Mouse (Mus musculus) hematopoietic stem cell, adult 5-6 weeks (primary cell): ENCODE measurements around the gene Rims1. TPM values are rescaled to one million over a fixed set of nuclear protein-coding genes. Genes with fewer than 3 reads are reported as not detected.

Experiments
- ATAC-seq, 2 experiments: fragments of 125-278 bp in 1 of 2; replicated peaks in 1 of 2; 2 replicates each; pipeline ENCODE4 v1.8.0; 2016 to 2017; ENCODE audit warnings: inconsistent platforms in 2 of 2, mild to moderate bottlenecking in 2 of 2, moderate number of reproducible peaks in 2 of 2, low read depth in 1 of 2, moderate TSS enrichment in 1 of 2; ENCODE audit not compliant: low FRiP score in 2 of 2, poor library complexity in 2 of 2, severe bottlenecking in 2 of 2, insufficient read depth in 1 of 2, low TSS enrichment in 1 of 2
- total RNA-seq: library from RNA; stranded (forward); fragments of 172-1452, 232-1000 nt; gene quantifications from 2 replicates; pipeline ENCODE4 v1.2.3, GENCODE M21; 2017

Gene Rims1
- total RNA-seq, 1 experiment from 2014 or later = not detected

DNA sequence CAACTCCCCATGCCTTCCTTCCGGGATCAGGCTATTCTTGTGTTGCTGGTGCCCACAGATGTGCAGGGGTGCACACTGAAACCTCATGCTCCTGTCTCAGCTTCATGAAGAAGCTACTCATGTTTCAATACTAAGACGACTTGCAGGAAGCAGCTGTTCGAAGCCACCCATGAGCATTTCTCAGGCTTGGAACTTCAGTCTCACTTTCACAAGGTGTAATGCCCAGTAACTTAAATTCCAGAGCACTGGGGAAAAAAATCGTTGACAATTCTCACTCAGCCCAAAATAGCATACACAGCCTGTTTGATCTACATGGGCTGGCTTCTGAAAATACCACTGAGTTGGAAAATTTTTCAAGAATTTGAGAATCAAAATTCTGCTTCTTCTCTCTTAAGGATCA, 77.6 kb downstream of the Rims1 start:
- ATAC-seq = no peak

DNA sequence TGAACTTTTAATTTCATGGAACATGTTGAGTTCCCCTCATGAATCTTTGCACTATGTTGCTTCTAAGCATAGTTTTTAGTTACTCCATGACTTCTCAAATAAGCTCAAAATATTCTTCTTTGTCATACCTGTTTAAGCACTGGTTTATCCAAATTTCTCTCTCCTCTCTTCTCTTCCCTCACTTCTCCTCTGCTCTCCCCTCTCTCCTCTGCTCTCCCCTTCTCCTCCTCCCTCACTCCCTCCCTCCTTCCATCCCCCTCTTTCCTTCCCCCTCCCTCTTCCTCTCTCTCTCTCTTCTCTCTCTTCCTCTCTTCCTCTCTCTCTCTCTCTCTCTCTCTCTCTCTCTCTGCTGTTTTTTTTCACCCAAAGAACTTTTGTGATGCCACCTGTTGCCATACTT, 84.1 kb downstream of the Rims1 start:
- no peak for ATAC-seq

DNA sequence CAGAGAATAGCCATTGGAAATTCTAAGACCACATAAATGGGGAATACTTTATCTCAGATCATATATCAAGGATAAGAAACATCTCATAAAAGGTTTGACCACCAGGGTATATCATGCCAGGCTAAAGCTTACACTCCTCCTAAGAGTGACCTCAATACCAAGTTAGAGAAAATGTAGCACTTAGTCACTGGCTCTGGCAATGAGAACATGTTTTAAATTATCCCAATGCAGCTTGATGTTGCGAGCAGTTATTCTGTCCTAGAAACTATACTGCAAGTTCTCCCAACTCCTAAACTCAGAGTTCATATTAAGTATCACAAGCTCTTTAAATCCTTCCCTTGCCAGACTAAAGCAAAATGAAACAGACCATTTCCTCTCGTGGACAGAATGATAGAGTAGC, 85.1 kb downstream of the Rims1 start:
- no peak for ATAC-seq

DNA sequence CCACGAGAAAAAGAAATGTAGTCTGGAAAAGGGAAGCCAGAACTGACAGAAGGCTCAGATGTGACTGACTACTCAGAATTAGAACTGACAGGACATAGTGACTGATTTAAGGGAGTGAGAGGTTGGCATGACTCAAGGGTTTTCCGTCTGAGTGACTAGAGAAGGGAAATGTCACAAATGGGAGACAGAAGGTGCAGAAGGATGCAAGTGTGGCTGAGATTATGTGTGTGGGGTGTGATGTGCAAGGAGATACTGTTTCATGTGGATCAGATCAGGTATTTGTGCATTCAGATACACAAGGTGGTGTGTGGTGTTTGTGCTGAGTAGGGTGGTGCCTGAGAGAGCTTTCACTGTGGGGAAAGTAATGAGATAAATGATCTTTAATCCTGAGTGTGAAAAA, 96.3 kb downstream of the Rims1 start:
- no peak for ATAC-seq

DNA sequence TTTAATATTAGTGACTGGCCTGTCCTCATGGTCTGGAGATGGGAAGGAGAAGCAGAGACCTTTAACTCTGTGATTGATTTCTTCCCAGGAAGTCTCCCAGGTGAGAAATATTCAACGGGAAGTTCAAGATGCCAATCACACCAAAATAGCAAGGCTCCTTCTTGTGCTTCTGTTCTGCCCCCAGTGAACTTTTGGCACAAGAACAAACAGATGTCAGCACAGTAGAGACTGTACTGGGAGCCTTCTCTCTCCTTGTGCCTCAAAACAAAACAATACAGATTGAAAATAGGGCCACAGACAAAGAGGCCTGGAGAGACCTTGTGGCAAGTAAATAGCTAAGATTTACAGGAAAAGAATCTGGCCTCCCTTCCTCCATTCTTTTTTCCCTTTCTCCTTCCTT, 110.7 kb downstream of the Rims1 start:
- ATAC-seq = no peak

DNA sequence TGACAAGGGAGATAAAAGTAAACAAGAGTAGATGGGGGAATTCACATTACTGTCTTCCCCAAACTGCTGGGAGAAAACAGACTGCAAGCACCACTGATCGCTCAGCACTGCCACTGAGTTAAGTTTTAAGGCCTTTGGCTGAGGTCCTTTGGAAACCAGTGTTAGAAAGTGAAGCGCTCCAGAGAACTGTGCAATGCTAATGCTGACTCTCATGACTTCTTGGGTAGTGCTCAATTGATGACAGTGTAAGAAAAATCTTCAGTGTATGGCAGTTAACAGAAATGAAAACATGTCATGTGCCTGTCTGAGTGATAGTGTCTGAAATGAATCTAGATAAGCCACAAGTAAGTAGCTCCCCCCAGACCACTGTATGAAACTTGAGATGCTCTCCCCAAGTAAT, 111.3 kb downstream of the Rims1 start:
- ATAC-seq = no peak

DNA sequence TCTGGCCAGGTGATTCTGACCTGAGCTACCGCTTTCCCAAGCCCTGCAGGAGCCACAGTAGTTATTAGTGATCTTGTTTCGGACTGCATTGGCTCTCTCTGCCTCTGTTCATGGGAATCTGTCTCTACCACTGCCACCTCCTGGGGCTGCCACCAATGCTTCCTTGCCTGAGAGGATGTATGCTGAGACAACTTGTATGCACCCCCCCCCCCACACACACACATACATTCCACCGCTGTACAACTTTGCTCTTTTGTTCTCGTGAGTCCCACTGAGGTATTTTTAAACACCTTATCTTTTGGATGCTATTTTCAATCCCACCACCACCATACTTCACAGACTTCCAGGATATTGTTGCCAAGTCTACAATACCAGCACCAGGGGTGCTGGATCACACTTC, 122.3 kb downstream of the Rims1 start:
- no peak for ATAC-seq

DNA sequence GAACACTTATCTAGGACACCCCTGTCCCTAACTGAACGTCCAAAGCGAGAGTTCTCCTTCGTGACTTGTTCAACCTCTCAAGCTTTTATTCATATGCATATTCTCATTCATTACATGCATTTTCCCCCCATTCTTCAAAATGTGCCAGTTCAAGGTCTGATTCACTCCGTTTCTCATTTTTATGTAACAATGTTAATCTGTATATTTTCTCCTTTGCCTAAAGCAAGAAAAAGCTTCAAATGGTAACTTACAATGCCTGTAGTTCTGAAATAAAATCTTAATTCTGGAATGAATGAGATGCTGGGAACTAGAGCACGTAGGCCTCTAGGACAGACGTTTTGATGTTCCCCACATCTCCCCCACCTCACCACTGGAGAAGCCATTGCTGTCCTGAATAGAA, 141.6 kb downstream of the Rims1 start:
- ATAC-seq = no peak

DNA sequence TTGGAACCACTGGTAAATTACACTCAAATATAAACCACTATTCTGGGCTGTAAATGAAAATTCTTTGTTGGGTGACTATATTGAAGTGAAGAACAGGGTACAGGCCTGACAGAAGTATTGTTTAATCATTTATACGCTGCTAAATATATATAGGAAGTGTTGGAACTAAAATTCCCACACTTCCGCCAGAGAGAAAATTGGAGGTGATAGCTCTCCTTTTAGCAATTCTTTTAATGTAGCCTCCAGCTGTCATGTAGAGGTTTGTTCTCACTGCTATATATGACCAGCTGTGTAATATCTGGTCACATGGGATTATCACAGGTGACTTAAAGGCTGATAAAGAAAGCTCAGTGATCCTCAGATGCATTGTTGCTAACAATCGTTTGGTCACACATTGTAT, 144.0 kb downstream of the Rims1 start:
- no peak for ATAC-seq

DNA sequence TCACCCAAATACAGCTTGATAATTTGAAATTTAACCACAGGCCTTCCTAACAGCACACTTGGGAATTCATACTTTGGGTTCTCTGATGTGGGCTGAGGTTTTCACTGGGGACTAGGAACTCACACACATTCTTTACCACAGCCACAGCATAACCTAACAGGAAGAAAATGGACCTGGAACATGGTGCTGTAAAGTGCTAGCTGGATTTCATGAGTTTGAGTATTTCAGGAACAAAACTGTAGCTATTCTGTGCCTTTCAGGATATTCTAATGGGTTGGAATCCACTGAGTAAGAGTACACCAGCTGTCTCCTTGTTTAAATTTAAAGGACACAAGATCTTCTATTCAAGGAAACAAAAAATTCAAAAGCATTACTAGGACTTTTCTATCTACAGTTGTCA, 149.8 kb downstream of the Rims1 start:
- no peak for ATAC-seq

DNA sequence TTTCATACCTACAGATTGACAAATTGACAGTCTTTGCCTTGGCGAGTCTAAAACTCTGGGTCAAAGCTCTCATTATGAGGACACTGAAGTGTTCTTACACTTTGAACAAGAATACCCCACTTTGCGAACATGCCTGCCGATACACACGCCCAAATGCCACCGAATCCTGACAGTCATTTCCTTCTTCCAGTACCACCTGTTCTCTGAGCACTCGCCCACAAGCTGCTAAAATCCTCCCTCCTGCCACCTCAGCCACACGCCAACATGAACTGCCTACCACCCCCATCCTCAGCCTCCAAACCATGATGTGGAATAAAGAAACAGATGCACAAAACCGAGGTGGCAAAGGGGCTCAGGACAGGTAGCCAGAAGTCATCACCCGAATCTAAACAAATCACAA, 150.9 kb downstream of the Rims1 start:
- ATAC-seq = no peak

DNA sequence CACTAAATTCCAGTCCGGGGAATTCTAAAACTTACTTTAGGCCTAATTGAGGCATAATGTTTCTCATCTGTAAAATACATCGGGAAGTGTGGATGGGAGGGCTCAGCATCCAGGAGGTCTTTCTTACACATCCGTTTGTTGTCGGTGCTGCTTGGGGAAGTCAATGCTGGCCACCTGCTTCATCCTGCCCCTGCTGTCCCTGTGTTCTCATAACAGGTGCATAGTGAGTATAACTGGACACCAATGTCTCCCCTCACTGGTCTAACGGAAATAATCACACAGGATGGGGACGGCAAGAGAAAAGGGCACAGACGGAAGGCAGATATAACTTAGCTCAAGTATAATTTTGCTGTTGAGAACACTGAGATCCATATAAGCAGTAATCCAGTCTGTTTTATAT, 155.2 kb downstream of the Rims1 start:
- no peak for ATAC-seq

DNA sequence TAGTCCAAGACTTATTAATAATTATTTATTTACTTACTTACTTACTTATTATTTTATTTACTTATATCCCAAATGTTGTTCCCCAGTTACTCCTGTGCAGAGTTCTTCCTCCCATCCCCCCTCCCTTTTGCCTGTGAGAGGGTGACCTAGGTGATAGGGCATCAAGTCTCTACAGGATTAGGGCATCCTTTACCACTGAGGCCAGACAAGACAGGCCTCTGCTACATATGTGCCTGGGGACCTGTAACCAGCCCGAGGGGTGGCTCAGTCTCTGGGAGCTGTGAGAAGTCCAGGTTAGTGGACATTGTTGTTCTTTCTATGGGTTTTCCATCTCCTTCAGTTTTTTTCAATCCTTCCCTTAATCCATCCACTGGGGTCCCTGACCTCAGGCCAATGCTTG, 156.4 kb downstream of the Rims1 start:
- ATAC-seq = no peak

DNA sequence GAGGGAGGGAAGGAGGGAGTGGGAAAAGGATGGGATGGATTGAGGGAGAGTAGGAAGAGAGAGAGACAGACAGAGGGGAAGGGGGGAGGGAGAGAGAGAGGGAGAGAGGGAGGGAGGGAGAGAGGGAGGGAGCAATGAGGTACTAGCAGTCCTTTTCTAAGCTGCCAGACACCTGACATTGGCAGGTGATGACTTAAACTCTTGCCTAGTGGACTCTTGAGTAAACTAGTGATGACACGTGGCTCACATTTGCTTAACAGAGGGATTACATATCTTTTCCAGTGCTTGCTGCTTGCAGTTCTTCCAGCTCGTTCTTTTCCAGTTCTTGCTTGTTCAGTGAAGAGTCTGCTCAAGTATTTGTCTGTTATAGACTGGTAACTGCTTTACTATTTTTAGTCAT, 160.5 kb downstream of the Rims1 start:
- ATAC-seq = no peak

DNA sequence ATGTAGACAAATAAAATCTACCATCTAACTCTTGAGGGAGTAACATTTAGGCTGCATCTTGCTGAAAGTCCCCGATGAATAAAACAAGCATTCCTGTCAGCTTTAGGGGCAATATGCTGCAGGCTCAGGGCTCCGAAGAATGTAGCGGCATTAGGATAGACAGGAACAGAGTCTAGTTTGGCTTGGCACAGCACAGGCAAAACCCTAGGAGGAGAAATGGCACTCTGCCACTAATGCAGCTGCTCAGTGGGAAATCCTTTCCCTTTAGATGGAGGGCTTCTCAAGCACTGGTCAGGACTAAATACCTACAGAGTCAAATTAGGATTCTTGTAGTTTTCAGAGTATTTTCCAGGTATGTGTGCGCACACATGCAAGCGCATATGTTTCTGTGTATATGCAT, 165.2 kb downstream of the Rims1 start:
- ATAC-seq = no peak

DNA sequence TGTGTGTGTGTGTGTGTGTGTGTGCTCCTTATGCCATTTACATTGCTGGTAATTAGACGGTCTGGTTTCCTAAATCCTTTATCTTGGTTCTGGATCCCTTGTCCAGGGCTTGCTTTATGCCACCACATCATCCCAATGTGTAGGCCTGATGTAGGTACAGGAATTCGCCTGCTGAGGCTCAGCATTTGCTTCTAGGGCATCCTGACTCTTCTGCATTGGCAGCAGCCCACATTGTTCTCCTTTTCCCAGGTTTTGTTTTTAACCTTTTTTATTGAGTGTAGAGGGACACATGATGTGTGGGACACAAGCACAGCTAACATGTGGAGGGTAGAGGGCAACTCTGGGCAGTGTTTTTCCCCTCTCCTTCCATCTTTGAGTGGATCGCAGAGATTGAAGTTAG, 166.1 kb downstream of the Rims1 start:
- no peak for ATAC-seq

DNA sequence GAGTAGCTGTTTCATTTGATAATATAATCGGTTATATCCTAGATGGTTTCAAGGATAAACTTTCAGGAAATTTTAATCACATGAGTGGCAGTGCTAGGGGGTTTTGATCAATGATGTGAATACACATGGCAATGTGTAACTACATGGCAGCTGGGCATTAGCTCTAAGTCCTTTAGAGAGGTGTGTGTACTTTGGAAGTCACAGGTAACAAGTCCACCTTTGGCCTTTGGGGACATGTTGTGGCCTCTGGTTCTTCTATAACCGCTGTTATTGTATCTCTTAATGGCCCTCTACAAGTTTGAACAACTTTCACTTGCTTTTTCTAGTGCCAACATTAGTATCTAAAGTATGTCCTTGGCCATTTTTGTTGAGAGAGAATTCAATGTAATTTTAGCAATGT, 171.9 kb downstream of the Rims1 start:
- no peak for ATAC-seq

DNA sequence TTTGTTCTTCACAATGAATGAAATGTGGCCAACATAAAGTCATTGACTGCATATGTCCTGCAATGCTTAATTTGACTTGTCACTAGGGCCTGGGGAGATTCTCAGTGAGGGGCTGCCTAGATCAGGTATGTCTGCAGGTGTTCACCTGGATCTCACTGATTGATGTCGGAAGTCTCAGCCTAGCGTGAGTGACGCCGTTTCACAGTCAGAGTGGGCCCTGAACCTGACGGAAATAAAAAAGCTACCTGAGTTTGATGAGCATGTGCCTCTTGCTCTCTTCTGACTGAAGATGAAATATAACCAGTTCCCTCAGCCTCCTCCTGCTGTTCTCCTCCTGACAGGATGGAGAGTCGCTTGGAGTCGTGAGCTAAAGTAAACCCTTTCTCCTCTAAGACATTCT, 173.2 kb downstream of the Rims1 start:
- ATAC-seq = no peak

DNA sequence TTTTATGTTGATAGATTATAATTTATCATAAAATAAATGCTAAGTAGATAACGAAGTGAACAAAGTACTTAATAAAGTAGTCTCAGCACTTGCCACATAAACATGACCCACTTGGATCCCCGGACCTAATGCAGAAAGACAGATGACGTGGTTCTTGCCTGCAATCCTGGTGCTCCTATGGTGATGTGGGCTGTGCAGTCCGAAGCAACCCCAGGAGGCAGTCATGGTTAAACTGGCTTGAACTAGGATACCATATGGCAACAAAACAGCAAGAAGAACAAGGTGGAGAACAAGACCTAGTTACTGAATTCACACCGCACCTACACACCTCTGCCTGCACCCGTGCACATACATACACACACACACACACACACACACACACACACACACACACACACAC, 173.8 kb downstream of the Rims1 start:
- no peak for ATAC-seq

DNA sequence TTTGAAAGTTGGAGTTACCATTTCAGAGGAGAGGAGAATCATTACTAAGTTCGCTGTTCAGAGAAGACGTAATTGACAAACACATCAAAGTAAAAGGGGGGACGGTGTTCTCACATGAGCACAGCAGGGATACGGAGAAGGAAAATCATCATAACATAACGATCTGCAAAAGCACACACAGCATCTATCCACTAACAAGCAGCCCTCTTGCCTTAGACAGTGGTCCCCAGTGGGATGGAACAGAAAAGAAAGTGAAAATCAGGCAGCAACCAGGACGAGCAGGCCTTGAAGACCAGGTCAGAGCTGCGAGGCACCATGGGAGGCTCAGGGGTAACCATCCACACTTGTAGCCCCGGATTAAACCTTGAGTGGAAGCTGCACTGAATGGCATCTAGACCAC, 176.8 kb downstream of the Rims1 start:
- ATAC-seq = no peak
